Mouse (Mus musculus): Measurements from ENCODE around the gene Miip. TPM values are rescaled to one million over a fixed set of nuclear protein-coding genes. Genes with fewer than 3 reads are reported as not detected.

The Miip gene
- polyA plus RNA-seq (2014; fragmentation: Illumina TruSeq; extraction: RNeasy Lipid Tissue Mini Kit (QIAGEN cat#74804); ENCODE audit: low read depth, low replicate concordance) = 0.24 TPM

GRCm38 (mm10) chr4:147868450-147869031, at the start of gene Miip, which contains the start of gene Fv1:
Miip (minus strand) TSS chr4:147868816.
Fv1 (plus strand) TSS chr4:147868979.

GRCm38 (mm10) chr4:147904313-147905089, 35.9 kb upstream of the Miip start, which contains the start of gene Mfn2:
Mfn2 (minus strand) TSS chr4:147904704.

GRCm38 (mm10) chr4:147847614-147848583, 20.7 kb downstream of the Miip start, which contains the start of gene Zfp933:
Zfp933 (minus strand) TSS chr4:147848366.

Other genes starting within 250 kb of the Miip start
- gene Zfp979, start 226.3 kb downstream of the Miip start, polyA plus RNA-seq (2014; fragmentation: Illumina TruSeq; extraction: RNeasy Lipid Tissue Mini Kit (QIAGEN cat#74804); ENCODE audit: low read depth, low replicate concordance) = 8.2 TPM
- gene Zfp534, start 166.3 kb downstream of the Miip start, polyA plus RNA-seq (2014; fragmentation: Illumina TruSeq; extraction: RNeasy Lipid Tissue Mini Kit (QIAGEN cat#74804); ENCODE audit: low read depth, low replicate concordance) = 0.16 TPM
- 53.2 TPM for gene Zfp984, start 59.0 kb downstream of the Miip start, polyA plus RNA-seq (2014; fragmentation: Illumina TruSeq; extraction: RNeasy Lipid Tissue Mini Kit (QIAGEN cat#74804); ENCODE audit: low read depth, low replicate concordance)
- gene Zfp933, start 20.4 kb downstream of the Miip start, polyA plus RNA-seq (2014; fragmentation: Illumina TruSeq; extraction: RNeasy Lipid Tissue Mini Kit (QIAGEN cat#74804); ENCODE audit: low read depth, low replicate concordance) = 19.8 TPM
- gene Fv1, start 163 bp upstream of the Miip start, polyA plus RNA-seq (2014; fragmentation: Illumina TruSeq; extraction: RNeasy Lipid Tissue Mini Kit (QIAGEN cat#74804); ENCODE audit: low read depth, low replicate concordance) = 9.0 TPM
- gene Mfn2, start 35.9 kb upstream of the Miip start, polyA plus RNA-seq (2014; fragmentation: Illumina TruSeq; extraction: RNeasy Lipid Tissue Mini Kit (QIAGEN cat#74804); ENCODE audit: low read depth, low replicate concordance) = 22.1 TPM
- 1.7 TPM for gene Plod1, start 68.0 kb upstream of the Miip start, polyA plus RNA-seq (2014; fragmentation: Illumina TruSeq; extraction: RNeasy Lipid Tissue Mini Kit (QIAGEN cat#74804); ENCODE audit: low read depth, low replicate concordance)
- gene 2510039O18Rik, start 72.1 kb upstream of the Miip start, polyA plus RNA-seq (2014; fragmentation: Illumina TruSeq; extraction: RNeasy Lipid Tissue Mini Kit (QIAGEN cat#74804); ENCODE audit: low read depth, low replicate concordance) = 7.5 TPM
- not detected for gene Nppb, start 117.0 kb upstream of the Miip start, polyA plus RNA-seq (2014; fragmentation: Illumina TruSeq; extraction: RNeasy Lipid Tissue Mini Kit (QIAGEN cat#74804); ENCODE audit: low read depth, low replicate concordance)
- not detected for gene Nppa, start 131.9 kb upstream of the Miip start, polyA plus RNA-seq (2014; fragmentation: Illumina TruSeq; extraction: RNeasy Lipid Tissue Mini Kit (QIAGEN cat#74804); ENCODE audit: low read depth, low replicate concordance)
- gene Clcn6, start 170.0 kb upstream of the Miip start, polyA plus RNA-seq (2014; fragmentation: Illumina TruSeq; extraction: RNeasy Lipid Tissue Mini Kit (QIAGEN cat#74804); ENCODE audit: low read depth, low replicate concordance) = 6.7 TPM
- gene Mthfr, start 170.3 kb upstream of the Miip start, polyA plus RNA-seq (2014; fragmentation: Illumina TruSeq; extraction: RNeasy Lipid Tissue Mini Kit (QIAGEN cat#74804); ENCODE audit: low read depth, low replicate concordance) = 2.7 TPM
- gene Agtrap, start 219.2 kb upstream of the Miip start, polyA plus RNA-seq (2014; fragmentation: Illumina TruSeq; extraction: RNeasy Lipid Tissue Mini Kit (QIAGEN cat#74804); ENCODE audit: low read depth, low replicate concordance) = 17.1 TPM